Mouse (Mus musculus) central nervous system, embryonic 18 days (tissue): ENCODE data around the gene St8sia4. TPM values are rescaled to one million over a fixed set of nuclear protein-coding genes. Genes with fewer than 3 reads are reported as not detected.

ENCODE experiments used
- polyA plus RNA-seq: library from polyadenylated mRNA; depleted of rRNA; stranded (reverse); fragments of >200 nt; gene quantifications from 2 replicates; pipeline ENCODE4 v1.2.3, GENCODE M21; 2012; rRNA removed

The St8sia4 gene
- polyA plus RNA-seq = 18.4 and 18.9 TPM in 2 replicates

DNA sequence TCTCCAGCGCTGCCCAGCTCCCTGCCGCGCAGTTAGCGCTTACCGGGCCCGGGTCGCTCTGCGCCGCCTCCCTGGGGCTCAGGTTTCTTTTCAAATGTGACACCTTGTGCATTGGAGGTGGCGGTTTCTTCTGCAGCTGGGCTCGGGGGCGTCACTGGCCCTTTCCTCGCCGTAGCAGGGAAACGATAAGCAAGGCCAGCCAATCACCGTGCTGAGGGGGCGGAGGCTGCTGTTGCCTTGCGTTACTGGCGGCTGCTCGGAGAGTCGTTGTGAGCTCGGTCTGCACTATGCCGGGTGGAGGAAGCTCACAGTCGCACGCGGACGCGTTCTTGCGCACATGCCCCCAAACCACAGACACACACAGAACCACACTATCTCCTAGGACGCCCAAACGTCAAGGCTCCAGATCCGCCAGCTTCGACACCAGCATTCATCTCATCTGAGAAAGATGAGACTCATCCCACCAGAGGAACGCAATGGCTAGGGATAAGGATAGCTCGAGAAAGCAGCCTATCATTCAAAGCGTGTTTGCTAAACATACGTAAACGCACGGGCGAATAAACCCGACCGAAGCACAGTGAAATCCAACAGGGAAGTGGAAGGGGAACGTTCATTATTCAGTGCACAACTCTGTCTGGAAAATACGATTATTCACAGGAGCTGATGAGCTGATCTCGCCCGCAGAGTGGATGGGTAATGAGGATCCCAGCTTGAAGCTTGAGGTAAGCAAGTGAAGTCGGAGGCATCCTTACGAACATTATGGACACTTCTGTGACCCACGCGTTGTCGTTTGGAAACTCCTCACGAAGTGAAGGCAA lies at the start of gene St8sia4:
Gene St8sia4 (minus strand): TSS at position 137 of the 818 bp plus-strand sequence.

